Mouse (Mus musculus) spleen, adult 18-20 months (tissue): ENCODE measurements around the gene 1110059E24Rik.
"Not testable (repeated sequence)": the region's sequence is repeated elsewhere in the genome, so short reads cannot be mapped to it uniquely, and the experiment has no call there.

ENCODE experiments used
- DNase-seq, 2 experiments: peaks; one replicate each; pipeline ENCODE4 v3.0.0; 2022; ENCODE audit warnings: mixed read lengths in 2 of 2

Gene 1110059E24Rik

DNA sequence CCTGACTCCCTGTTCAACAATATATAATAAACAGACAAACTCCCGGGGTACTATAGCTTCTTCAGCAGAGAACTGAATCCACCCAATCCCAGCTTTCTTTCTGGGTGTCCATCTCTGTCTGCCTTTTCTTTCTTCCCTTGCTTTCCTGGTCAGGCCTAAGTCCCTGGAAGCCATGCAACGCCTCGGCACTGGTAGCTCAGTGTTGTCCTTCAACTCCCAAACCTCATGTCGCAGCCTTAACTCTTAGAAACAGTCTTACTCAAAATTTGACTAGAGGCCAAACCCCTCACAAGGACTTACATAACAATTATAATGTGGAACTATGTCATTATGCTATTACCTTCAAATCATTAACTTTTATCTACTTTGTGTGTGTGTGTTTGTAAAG is 28.6 kb downstream of the 1110059E24Rik start:
- DNase-seq = no peak

DNA sequence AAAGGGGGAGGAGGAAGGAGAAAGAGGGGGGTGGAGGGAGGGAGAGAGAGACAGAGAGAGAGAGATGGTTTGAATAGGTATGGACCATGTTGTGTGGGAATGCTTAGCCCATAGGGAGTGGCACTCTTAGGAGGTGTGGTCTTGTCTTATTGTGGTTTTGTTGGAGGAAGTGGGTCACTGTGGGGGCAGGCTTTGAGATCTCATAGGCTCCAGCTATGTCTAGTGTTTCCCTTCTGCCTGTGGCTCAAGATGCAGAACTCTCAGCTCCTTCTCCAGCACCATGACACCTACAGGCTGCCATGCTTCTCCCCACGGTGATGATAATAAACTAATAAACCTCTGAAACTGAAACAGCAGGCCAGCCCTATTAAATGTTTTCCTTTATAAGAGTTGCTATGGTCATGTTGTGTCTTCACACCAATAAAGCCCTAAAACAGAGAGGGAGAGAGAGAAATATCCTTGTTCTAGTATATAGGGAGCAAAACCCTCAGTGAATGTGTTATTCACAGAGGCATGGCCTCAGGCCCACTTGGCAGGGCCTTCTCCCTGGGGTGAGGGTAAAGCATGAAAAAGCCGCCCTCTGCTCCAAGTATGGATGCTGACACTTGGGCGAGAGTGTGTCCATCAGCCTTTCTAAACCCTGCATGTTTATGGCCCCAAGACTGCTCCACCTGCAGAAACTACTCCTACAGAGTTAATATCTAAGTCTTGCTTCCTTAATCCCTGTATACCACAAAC is 29.2 kb downstream of the 1110059E24Rik start:
- no peak for DNase-seq

DNA sequence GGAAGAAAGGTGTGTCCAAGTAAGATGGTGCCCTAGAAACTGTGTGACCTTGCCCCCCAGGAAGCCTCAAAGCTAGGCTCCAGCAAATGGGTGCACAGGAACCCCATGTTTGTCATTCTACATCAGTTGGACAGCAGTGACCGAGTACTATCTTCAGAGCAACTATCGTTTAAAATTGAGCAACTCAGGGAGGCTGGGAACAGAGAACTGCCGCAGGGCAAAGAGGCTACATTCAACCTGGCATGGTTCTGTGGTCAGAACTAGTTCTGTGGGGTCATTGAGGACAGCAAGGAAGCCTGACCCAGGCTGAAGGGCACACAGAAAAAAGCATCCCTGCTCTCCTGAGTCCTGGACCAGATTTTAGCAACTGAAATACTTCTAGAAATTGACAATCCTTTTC is 37.0 kb downstream of the 1110059E24Rik start:
- DNase-seq = no peak

DNA sequence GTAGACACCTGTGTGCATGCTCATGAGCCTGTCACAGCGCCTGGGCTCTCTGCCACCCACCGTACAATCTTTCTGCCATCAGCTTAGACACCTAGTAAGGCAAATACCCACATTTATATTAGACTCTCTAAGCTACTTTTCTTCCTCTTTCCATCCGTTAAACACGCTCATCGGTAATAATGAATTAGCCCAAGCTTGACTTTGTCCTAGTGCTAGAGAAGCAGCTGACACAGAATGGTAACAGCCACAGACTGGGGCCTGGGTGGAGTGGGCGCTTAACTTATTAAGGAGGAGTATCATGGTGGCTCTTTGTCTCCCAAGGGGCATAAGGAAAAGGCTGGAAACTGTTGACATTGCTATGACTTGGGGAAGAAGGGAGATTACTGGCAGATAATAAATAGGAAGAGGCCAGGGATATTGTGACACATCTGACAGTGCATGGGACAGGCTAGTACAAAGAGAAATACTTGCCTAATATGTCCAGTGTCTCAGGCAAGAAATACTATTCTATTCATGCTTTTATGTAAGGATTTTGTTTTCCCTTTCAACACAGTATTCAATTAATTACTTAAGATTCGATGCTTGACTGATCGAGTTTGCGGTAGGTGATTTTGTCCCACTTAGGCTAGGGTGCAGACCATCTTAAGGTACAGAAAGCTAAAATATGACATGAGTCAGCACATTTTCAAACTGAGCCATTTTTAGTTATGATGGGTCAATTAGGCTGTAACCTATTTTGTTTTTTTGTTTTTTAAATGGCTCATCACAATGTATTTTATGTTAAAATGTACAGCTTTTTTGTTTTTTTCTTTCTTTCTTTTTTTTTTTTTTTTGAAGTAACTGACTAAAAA is 40.8 kb downstream of the 1110059E24Rik start:
- DNase-seq = no peak

DNA sequence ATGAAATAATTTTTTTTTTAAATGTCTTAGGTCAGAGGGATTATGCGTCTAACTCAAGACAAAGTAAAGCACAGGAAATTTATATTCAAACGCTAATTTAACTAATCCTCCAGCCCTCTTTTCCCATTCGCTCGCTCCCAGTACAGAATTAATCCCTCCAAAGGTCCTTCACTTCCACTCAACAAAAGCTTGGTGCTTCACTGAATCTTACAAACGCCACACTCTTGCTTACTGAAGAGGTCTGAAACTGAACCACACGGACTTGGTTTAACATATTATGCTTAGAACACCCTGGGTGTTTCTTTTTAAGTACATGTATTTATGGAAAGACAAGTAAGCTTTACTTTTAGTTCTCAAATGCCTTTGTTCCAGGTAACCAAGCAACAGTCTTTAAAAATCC is 41.5 kb downstream of the 1110059E24Rik start:
- no peak for DNase-seq

DNA sequence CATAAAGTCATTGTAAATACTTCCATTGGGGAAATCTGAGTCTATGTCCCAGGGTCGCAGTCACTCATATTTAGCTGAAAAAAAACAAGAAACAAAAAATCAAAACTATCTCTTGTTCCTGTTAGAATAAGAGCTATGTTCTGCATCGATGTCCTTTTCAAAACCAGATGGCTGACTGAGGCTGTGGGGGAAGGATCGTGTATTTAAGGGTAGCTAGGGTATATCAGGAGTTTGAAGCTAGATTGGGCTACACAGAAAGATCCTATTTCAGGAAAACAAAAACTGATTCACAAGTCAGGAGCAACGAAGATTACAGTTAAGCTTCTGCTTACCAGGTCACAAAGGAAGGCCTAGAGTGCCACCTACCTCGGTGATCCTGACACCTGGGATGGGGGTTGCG is 42.5 kb downstream of the 1110059E24Rik start:
- no peak for DNase-seq

DNA sequence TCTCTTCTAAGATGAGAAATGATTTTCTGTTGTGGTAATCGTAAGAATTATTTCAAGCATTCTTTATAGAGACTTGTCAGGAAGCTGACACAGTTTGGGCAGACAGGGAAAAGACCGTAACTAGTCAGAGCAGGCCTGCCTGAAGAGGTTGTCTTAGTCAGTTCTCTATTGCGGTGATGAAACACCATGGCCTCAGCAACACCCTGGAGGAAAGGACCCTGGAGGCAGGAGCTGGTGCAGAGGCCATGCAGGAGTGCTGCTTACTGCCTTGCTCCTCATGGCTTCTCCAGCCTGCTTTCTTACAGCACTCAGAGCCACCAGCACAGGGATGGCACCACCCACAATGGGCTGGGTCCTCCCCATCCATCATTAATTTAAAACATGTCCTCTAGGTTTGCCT is 47.5 kb downstream of the 1110059E24Rik start:
- DNase-seq = no peak

DNA sequence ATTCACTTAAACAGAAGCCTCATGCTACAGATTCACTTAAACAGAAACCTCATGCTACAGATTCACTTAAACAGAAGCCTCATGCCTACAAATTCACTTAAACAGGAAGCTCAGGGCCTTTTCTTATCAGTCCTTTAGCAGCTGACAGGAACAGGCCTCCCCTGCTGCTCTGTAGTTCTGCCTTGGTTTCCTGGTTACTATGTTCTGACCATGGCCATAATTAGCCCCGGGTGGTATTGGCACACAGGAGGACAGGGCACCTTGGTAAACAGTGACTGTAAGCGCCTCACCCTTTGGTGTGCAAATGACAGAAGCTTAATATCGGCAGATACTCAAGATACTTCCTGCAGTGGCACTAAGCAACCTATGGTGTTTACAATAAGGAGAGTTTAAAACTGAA is 48.9 kb downstream of the 1110059E24Rik start:
- no peak for DNase-seq

DNA sequence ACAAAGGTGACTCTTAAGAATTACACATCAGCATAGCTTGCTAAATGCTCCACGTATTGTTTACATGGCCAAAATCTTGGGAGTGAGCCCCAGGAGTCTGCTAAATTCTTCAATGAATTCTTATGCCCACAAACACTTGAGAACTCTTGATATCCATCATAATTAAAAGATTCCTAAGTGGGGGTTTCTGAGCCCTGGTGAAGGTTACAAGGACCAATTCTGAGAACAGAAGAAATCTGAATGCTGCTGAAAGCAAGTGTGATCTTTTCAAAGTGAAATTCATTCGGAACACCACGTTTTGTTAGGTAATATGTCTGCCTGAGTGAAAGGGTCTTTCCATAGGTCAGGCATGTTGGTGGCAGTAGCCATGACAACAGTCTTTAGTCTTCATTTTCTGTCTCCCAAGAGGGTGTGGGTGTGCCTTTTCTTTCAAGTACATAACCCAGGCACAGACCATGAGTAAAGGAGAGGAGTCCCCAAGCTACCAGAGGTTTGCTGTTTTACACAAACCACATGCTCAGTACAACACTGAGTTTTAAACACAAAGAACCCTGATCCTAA is 51.2 kb downstream of the 1110059E24Rik start:
- no peak for DNase-seq

DNA sequence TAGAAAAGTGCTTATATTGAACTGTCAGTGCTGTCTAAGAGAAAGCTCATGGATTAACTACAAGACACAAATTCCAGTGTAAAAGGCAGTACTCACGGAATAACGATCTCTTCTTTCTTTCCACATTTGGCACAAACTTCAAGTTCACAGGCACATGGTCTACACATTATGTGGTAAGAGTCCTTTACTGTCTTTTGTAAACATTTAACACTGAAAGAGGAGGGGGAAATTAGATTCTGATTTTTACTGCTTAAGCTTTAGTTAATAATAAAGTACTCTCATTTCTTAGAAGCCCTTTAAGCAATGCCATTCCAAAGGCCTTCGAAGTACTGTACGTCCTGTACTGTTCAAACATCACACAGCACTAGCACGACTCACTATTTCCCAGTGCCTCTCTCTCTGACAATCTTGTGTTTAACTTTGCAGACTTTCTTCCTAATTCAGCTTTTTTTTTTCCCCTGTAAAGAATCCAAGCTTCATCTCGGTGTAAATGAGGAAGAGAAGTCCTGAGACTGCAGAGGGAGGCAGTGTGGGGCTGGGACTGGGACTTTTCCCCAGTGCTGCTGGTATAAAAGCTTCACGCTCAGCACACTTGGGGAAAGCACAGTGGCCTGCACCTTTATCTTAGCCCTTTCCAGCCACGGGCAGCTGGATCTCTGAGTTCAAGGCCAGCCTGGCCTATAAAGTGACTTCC is 54.0 kb downstream of the 1110059E24Rik start:
- DNase-seq = no peak

DNA sequence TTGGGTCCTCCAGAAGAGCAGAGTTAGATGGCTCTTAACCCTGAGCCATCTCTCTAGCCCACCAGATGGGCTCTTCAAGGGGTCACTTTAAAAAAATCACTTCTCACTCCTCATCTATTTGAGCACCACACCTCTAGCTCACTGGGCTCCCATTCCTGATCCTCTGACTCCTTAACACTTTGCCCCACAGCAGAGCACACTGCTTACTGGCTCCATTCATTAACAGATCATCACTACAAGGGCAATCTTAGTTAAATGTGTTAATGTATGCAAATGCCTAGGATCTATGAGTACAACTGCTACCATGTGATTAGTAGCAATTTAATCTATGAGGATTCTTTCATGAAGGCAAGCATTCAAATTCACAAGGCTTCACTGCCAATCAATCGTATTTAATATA is 58.1 kb downstream of the 1110059E24Rik start:
- no peak for DNase-seq

DNA sequence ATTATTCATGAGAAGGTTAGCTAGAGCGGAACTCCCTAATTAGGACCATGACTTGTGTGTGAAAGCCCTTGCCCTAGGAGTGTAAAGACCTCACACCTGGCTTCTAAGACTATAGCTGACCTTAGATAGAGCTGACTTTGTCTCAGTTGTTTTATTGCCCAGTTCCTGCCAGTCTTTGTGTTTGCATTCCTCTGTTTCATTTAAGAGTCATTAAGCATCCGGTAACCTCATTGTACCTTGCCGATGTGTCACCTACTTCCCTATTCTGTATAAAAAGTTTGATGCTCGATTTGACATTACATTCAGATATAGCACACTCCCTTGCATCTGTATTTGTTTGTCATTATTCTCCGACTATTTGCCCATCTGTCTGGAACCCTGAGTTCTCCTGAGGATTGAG is 60.6 kb downstream of the 1110059E24Rik start:
- not testable (repeated sequence) for DNase-seq

DNA sequence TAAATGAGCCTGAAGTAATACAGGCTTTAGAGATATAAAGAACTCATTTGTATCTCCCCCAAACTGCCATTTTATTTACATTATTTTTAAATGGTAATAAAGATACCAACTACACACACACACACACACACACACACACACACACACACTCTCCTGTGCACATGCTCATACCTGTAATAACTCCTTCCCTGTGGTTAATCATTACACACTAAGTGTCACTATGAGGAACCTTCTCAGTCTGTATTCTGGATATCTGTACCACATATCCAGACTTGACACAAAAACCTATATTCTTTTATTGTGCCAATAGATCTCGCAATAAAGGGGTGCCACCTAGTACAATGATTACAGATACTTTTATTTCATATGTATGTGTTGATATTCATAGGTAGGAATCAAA is 62.9 kb downstream of the 1110059E24Rik start:
- DNase-seq = no peak

DNA sequence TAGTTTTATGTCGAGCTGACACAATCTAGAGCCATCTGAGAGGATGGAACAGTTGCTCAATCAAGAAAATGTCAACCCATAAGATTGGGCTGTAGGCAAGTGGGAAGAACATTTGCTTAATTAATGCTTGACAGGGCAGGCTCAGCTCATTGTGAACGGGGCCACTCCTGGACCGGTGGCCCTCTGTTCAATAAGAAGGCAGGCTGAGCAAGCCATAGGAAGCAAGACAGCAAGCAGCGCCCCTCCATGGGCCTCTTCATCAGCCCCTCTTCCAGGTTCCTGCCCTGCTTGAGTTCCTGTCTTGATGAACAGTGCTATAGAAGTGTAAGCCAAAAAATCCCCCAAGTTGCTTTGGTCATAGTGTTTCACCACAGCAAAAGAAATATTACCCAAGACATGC is 65.2 kb downstream of the 1110059E24Rik start:
- no peak for DNase-seq

DNA sequence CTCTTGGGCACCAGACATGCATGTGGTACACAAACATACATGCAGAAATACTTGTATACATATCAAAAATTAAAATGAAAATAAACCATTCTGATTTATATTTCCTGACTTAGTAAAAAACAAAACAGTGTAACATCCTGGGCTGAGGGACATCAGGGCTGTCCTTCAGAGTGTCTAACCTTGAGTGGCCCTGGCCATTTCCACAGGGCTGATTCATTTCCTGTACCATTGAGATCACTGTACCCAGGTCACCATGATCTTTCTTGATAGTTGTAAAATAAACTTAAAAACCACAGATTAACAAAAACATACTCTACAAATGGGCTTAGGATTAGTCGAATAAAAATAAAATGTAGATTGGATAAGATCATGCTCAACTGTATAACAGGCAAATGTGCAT is 66.2 kb downstream of the 1110059E24Rik start:
- no peak for DNase-seq

DNA sequence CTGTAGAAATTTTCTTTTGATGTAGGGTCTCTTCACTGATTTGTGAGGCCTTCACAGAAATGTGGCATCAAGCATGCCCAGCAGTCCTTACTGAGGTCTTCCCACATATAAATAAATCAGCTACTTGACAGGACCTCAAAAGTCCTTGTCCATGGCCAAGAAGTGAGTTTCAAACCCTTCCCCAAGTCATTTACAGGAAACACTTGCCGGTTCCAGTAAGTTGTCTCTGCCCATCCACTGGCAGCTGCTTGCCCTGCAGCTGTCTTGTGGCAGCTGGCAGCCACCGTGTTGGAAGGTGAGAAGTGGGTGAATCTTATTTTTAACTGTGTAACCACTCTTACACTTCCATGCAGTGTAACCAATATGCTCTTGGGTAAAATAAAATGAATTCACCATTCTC is 66.9 kb downstream of the 1110059E24Rik start:
- no peak for DNase-seq

DNA sequence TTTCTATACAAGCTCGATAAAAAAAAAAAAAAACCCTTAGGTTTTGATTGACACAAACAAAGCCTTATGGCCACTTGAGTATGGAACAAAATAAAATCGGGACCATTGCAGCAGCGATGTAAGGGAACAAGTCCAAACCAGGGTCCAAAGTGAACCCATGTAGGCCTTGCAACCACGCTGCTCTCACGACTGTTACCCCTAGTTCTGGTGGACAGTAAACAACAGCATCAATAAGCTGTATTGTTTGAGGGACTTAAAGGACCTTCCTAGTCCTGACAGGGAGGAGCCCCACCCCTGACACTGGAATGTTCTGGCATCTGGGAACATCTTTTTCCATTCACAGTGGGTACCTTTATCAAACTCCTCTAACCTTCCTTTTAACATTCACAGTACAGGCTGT is 68.8 kb downstream of the 1110059E24Rik start:
- DNase-seq = peak in 1 of 2 experiments; percentile 42

DNA sequence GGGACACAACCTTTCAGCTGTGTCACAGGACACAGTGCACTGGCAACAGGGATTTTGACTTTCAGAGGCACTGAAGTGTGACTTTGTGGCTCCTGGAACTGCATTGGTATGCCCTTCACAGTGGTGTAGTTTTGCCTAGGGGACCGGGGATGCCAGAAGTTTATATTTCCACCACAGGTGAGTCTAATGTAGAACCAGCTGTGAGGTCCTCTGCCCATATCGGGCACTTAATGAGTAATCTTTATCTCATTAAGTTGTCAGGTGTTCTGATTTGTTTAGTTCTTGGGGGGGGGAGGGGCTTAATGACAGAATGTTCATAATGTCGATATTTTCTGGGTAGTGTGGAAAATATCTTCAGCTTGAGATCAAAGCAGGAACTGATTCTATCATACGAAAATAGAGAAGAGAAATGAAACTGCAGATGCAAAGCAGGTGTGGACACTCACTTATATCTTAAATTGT is 69.2 kb downstream of the 1110059E24Rik start:
- DNase-seq = peak; percentile 32 to 44

DNA sequence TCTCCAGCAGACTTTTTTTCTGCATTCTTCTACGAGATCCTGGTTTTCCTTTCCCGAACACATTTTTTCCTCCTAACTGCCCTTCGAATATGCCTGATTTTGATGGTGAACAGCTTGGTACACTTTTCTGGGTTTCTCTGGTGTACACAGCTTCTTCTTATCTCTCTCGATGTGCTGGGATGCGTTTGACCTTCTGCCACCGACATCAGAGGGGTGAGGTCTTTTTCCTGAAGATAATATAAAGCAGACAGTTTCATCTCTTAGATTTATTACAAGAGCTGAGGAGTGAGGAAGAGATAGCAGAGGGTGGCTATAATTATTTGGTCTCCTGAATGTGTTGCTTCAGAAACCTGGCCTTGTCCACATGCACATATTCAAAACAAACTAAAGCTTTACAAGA is 71.4 kb downstream of the 1110059E24Rik start:
- no peak for DNase-seq

DNA sequence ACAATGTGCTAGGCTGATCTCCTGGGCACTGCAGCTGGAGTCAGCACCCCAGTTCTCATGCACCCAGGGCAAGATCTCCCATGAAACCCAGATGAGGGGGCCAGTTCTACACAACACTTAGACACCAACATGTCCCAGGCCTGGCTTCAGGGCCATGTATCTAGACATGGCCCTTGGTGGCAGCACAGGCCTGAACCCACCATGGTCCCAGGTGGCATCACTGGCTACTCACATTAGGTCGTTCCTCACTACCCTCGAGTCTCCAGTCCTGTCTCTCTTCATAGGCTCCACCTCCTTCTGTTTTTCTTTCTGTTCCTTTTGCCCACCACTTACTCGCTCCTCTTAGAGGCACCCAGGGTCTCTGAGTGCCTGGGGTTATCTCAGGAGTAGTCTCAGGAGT is 72.9 kb downstream of the 1110059E24Rik start:
- no peak for DNase-seq

DNA sequence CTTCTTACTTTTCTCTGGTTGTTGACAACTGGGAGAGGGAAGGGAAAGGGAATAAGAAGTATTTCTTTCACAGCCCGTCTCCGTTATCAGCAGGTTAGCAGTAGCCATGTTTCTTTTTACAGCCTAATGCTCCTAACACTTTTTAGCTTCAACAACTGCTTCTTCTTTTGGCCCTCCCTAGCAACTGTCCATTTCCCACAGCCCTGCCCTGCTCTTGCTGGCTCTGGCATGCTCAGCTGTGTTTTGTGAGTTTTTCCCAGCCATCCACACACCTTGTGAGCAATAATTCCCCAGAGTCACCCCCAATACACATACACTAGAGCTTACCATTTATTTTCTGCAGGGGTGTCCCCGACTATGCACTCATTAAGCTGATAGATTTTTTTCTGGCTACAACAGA is 75.3 kb downstream of the 1110059E24Rik start:
- DNase-seq = no peak

DNA sequence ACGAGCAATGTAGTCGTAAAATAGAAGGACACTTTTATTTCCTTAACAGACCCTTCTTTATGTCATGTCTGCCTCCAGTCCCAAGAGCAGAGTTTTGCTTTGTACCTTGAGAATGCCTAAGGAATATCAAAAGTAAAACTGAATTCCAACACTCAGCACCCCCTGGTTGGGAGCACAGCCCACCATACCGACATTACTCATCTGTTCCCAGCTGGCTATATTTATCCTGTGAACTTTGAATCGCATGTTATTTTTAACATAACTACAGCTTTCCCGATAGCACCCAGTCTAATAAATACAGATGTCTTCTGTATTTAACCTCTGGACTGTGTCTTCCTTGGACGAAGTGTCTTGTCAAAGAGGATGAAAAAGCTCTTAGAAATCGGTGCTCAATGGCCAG is 80.8 kb downstream of the 1110059E24Rik start:
- no peak for DNase-seq
